Mouse (Mus musculus) embryonic stem cell, embryonic (primary cell): ENCODE results near the gene Dop1a.

Source experiments
- CTCF ChIA-PET, 4 experiments: fragments of 300-600 bp in 2 of 4; fragments of 350-600 bp in 2 of 4; sonication (Branson Sonifier 250); formaldehyde crosslinking; loops; one replicate each; lab custom pipeline; 2022; ENCODE audit warnings: inconsistent platforms in 2 of 4; lab: Charles Lee
- POLR2A ChIA-PET, 4 experiments: fragments of 300-600 bp in 2 of 4; fragments of 350-600 bp in 2 of 4; sonication (Branson Sonifier 250); formaldehyde crosslinking; loops; one replicate each; lab custom pipeline; 2022; ENCODE audit warnings: antibody characterized with exemption in 4 of 4, inconsistent platforms in 1 of 4; lab: Charles Lee

Dop1a gene

GRCm38 (mm10) chr9:86466990-86467870 lies at the start of gene Dop1a:
Dop1a (plus strand) TSS chr9:86467154.
- ChIA-PET CTCF (interaction anchor here in 3 of 4 experiments (0.6 to 1.3 kb wide), 11 partner anchors 13 to 788 kb away, joined by 3 to 4 read pairs (median 3); partner anchors contain the start of genes Cep162 (in 1 of the 3), Pgm3 (in 1 of the 3) and Rwdd2a (in 1 of the 3)), POLR2A (interaction anchor here in 3 of 4 experiments (0.6 to 2.0 kb wide), 10 partner anchors 9 to 718 kb away, joined by 3 to 8 read pairs (median 4); partner anchors contain the start of genes Pgm3 (in 3 of the 3), Rwdd2a (in 3 of the 3) and Ibtk (in 2 of the 3))

- ChIA-PET CTCF (no interaction called here), POLR2A (no interaction called here)
These were observed 49.0 kb upstream of the Dop1a start for GRCm38 (mm10) chr9:86417971-86418370.

GRCm38 (mm10) chr9:86419366-86419765 lies 47.6 kb upstream of the Dop1a start:
- ChIA-PET POLR2A (no interaction called here), CTCF (no interaction called here)

- ChIA-PET POLR2A (no interaction called here), CTCF (no interaction called here)
These were observed 43.6 kb upstream of the Dop1a start for GRCm38 (mm10) chr9:86423331-86423730.

GRCm38 (mm10) chr9:86435510-86435909 lies 31.4 kb upstream of the Dop1a start:
- CTCF ChIA-PET, result interaction anchor here in 1 of 4 experiments (0.7 kb wide), 1 partner anchor 577 kb away, joined by 4 read pairs; no protein-coding TSS in a partner anchor
- POLR2A ChIA-PET, result no interaction called here

GRCm38 (mm10) chr9:86436608-86437007 lies 30.3 kb upstream of the Dop1a start:
- POLR2A ChIA-PET, result interaction anchor here in 2 of 4 experiments (0.7 to 1.2 kb wide), 2 partner anchors 12 to 193 kb away, joined by 3 to 5 read pairs; no protein-coding TSS in a partner anchor

GRCm38 (mm10) chr9:86438337-86439009 lies 28.5 kb upstream of the Dop1a start:
- ChIA-PET POLR2A (no interaction called here), CTCF (no interaction called here)

More at GRCm38 (mm10) chr9:86436608-86437007, 30.3 kb upstream of the Dop1a start:
- CTCF ChIA-PET, result interaction anchor here in 1 of 4 experiments (1.1 kb wide), 1 partner anchor 11 kb away, joined by 3 read pairs; no protein-coding TSS in a partner anchor

GRCm38 (mm10) chr9:86442248-86442647 lies 24.7 kb upstream of the Dop1a start:
- ChIA-PET POLR2A (no interaction called here), CTCF (no interaction called here)

- CTCF ChIA-PET, result interaction anchor here in 1 of 4 experiments (1.0 kb wide), 1 partner anchor 17 kb away, joined by 3 read pairs; no protein-coding TSS in a partner anchor
- POLR2A ChIA-PET, result interaction anchor here in 2 of 4 experiments (1.1 to 1.5 kb wide), 2 partner anchors 17 to 697 kb away, joined by 3 read pairs; partner anchors contain the start of gene Ibtk (in 1 of the 2)
These were observed 20.1 kb upstream of the Dop1a start for GRCm38 (mm10) chr9:86446847-86447246.

GRCm38 (mm10) chr9:86447431-86447830 lies 19.5 kb upstream of the Dop1a start:
- ChIA-PET POLR2A (interaction anchor here in 1 of 4 experiments (1.5 kb wide), 1 partner anchor 698 kb away, joined by 3 read pairs; the partner anchor contains the start of gene Ibtk), CTCF (interaction anchor here in 2 of 4 experiments (0.8 to 1.0 kb wide), 2 partner anchors 11 to 17 kb away, joined by 3 read pairs; no protein-coding TSS in a partner anchor)

GRCm38 (mm10) chr9:86449581-86449980 lies 17.4 kb upstream of the Dop1a start:
- ChIA-PET CTCF (interaction anchor here in 1 of 4 experiments (0.6 kb wide), 1 partner anchor 518 kb away, joined by 3 read pairs; no protein-coding TSS in a partner anchor), POLR2A (interaction anchor here in 1 of 4 experiments (0.5 kb wide), 1 partner anchor 701 kb away, joined by 4 read pairs; no protein-coding TSS in a partner anchor)

- POLR2A ChIA-PET, result interaction anchor here in 2 of 4 experiments (0.6 to 1.5 kb wide), 5 partner anchors 13 to 553 kb away, joined by 3 read pairs; partner anchors contain the start of gene Dop1a (in 1 of the 2)
These were observed 15.9 kb upstream of the Dop1a start for GRCm38 (mm10) chr9:86451094-86451493.

GRCm38 (mm10) chr9:86451617-86452016 lies 15.3 kb upstream of the Dop1a start:
- ChIA-PET POLR2A (interaction anchor here in 2 of 4 experiments (0.8 to 1.5 kb wide), 3 partner anchors 12 to 22 kb away, joined by 3 read pairs; partner anchors contain the start of gene Dop1a (in 1 of the 2)), CTCF (interaction anchor here in 3 of 4 experiments (0.7 to 1.8 kb wide), 11 partner anchors 12 to 781 kb away, joined by 3 to 7 read pairs (median 3); partner anchors contain the start of genes Dop1a (in 2 of the 3), Pgm3 (in 1 of the 3), Rwdd2a (in 1 of the 3) and Tpbg (in 1 of the 3))

More at GRCm38 (mm10) chr9:86451094-86451493, 15.9 kb upstream of the Dop1a start:
- CTCF ChIA-PET, result interaction anchor here in 3 of 4 experiments (0.6 to 1.8 kb wide), 10 partner anchors 12 to 781 kb away, joined by 3 to 7 read pairs (median 4); partner anchors contain the start of genes Dop1a (in 1 of the 3), Pgm3 (in 1 of the 3) and Rwdd2a (in 1 of the 3)

GRCm38 (mm10) chr9:86453626-86454025 lies 13.3 kb upstream of the Dop1a start:
- CTCF ChIA-PET, result interaction anchor here in 3 of 4 experiments (0.7 to 1.4 kb wide), 4 partner anchors 11 to 14 kb away, joined by 3 to 5 read pairs (median 4); partner anchors contain the start of genes Dop1a (in 2 of the 3) and Ube2cbp (in 1 of the 3)

GRCm38 (mm10) chr9:86464151-86465105 lies 2.5 kb upstream of the Dop1a start, which contains the start of gene Ube2cbp:
Ube2cbp (minus strand) TSS chr9:86464950.
- POLR2A ChIA-PET, result interaction anchor here in 2 of 4 experiments (0.7 to 3.7 kb wide), 13 partner anchors 9 to 716 kb away, joined by 3 to 21 read pairs (median 4); partner anchors contain the start of genes Pgm3 (in 2 of the 2), Ibtk (in 1 of the 2) and Rwdd2a (in 1 of the 2)
- CTCF ChIA-PET, result interaction anchor here (0.5 to 1.8 kb wide), 15 partner anchors 10 to 680 kb away, joined by 3 to 10 read pairs (median 3); partner anchors contain the start of genes Pgm3 (in 2 of the 4), Rwdd2a (in 2 of the 4) and Mrap2 (in 1 of the 4)

More at GRCm38 (mm10) chr9:86453626-86454025, 13.3 kb upstream of the Dop1a start:
- POLR2A ChIA-PET, result interaction anchor here in 2 of 4 experiments (1.0 to 4.9 kb wide), 4 partner anchors 10 to 705 kb away, joined by 3 to 21 read pairs (median 4); partner anchors contain the start of genes Ibtk (in 1 of the 2), Pgm3 (in 1 of the 2), Rwdd2a (in 1 of the 2) and Ube2cbp (in 1 of the 2)

GRCm38 (mm10) chr9:86475956-86476355 lies 9.0 kb downstream of the Dop1a start:
- CTCF ChIA-PET, result no interaction called here
- POLR2A ChIA-PET, result interaction anchor here in 3 of 4 experiments (0.6 to 1.6 kb wide), 4 partner anchors 8 to 672 kb away, joined by 3 to 5 read pairs (median 4); partner anchors contain the start of gene Dop1a (in 1 of the 3)
